8 mouse cellular contexts compared by ENCODE assay signal in the genomic region with DNA sequence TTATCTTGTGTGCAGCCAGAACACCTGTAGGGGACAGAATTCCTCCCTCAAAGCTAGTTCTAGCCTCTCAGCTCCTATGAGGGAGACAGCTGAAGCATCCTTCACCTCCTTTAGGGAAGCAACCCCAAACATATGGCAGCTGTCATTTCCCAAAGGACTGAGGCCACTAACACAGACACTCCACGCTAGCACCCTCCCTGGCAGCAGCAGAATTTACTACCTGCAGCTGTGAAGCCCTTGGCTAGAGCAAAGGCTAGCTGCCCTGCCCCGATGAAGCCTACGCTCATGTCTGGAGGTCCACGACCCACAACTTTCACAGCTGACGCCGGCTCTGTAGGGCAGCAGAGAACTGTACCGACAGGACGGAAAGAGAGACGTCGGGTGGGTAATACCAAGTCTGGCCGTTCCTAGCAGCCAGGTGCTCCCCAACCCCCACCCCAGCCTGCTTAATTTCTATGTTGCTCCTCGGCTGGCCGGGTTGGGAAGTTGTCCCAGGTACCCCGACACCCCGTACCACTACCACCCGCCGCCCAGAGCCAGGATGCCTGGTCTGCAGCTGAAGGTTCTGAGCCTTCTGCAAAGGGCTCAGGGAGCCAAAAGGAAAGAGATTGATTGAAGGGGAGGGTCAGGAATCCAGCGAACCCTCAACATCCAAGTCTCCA. TPM values are rescaled to one million over a fixed set of nuclear protein-coding genes. Genes with fewer than 3 reads are reported as not detected.
A peak's percentile ranks its signal among the peaks of the same experiment; 100 is the strongest.
DNase-seq lines count a peak whose midpoint lies in the region; ATAC-seq and TF ChIP-seq lines count a peak whose summit lies in the region.

No protein-coding gene starts in this region.

- under 1% methylated on average over 18 of the region's 18 CpGs for WGBS in intestine, embryonic 15.5 days

- H3K4me2 ChIP-seq in intestine, embryonic 15.5 days (replicated peaks): peak overlapping the region; percentile 97
- H3K4me2 ChIP-seq in myocyte (ENCODE audit: low read depth): peak overlapping the region; percentile 97

- peaks cover 14% of the 10 kb centered on the region for H3K4me1 ChIP-seq in testis, adult 2 months (ENCODE audit: control insufficient read depth, insufficient read depth, low read length)
- H3K4me1 ChIP-seq in intestine, embryonic 15.5 days (replicated peaks): peaks cover 14% of the 10 kb centered on the region

- peak; percentile 69 for ATAC-seq in intestine, embryonic 15.5 days
- no peak for ATAC-seq in activated CD4-positive, CD25-positive, alpha-beta regulatory T cell, adult 4 months

- H3K9me3 ChIP-seq in intestine, embryonic 15.5 days: no peaks in the 10 kb centered on the region

- no peaks in the 10 kb centered on the region for H3K79me2 ChIP-seq in myocyte (ENCODE audit: control insufficient read depth, insufficient read depth)

- H3K36me3 ChIP-seq in testis, adult 2 months (ENCODE audit: control insufficient read depth, insufficient read depth, low read length): no peaks in the 10 kb centered on the region
- no peaks in the 10 kb centered on the region for H3K36me3 ChIP-seq in intestine, embryonic 15.5 days
- no peaks in the 10 kb centered on the region for H3K36me3 ChIP-seq in myocyte (ENCODE audit: control insufficient read depth, insufficient read depth)

- no peak for TF ChIP-seq CTCF in testis, adult 2 months (IDR thresholded peaks at IDR 0.05; ENCODE audit: control insufficient read depth, insufficient read depth, insufficient replicate concordance, low read depth, low read length)

- H3K27ac ChIP-seq in testis, adult 2 months (ENCODE audit: control insufficient read depth, insufficient read depth, low read depth, low read length): no peak overlapping the region
- H3K27ac ChIP-seq in intestine, embryonic 15.5 days: no peak overlapping the region

- peak overlapping the region; percentile 57 for H3K9ac ChIP-seq in intestine, embryonic 15.5 days

- H3K4me3 ChIP-seq in testis, adult 2 months (ENCODE audit: control insufficient read depth, low read depth, low read length): peak overlapping the region; percentile 54
- peak overlapping the region; percentile 43 for H3K4me3 ChIP-seq in intestine, embryonic 15.5 days (replicated peaks)
- peak overlapping the region; percentile 48 for H3K4me3 ChIP-seq in myocyte

- DNase-seq in cerebellum, postnatal 14 days: peak; percentile 44 to 45
- no peak for DNase-seq in cerebellum, adult 9-10 months
- DNase-seq in testis, postnatal 14 days (ENCODE audit: low spot score): no peak
- no peak for DNase-seq in layer of hippocampus, postnatal 10 days (ENCODE audit: low spot score in 2 of 2)

- peak overlapping the region; percentile 19 for H3ac ChIP-seq in myocyte (ENCODE audit: control insufficient read depth, insufficient read length)

- H3K27me3 ChIP-seq in testis, adult 2 months (ENCODE audit: control insufficient read depth, insufficient read depth, low read length): no peaks in the 10 kb centered on the region
- H3K27me3 ChIP-seq in intestine, embryonic 15.5 days (replicated peaks): peaks cover 11% of the 10 kb centered on the region; the same call in 1 of the 2 replicates
- no peaks in the 10 kb centered on the region for H3K27me3 ChIP-seq in myocyte (ENCODE audit: control insufficient read depth, insufficient read depth, insufficient read length)

- TF ChIP-seq POLR2A in testis, adult 2 months (IDR thresholded peaks at IDR 0.05; ENCODE audit: control insufficient read depth, low read depth, low read length): no peak
- peak; percentile 54 for TF ChIP-seq POLR2A in myocyte (IDR thresholded peaks at IDR 0.05; ENCODE audit: insufficient read length, low read depth)

TF ChIP-seq in myocyte, 11 proteins besides CTCF, POLR2A, EP300 and RAD21:
- TF ChIP-seq POLR2AphosphoS2 (IDR thresholded peaks at IDR 0.05; ENCODE audit: insufficient read length, low read depth) (peak; percentile 63), MAX (IDR thresholded peaks at IDR 0.05; ENCODE audit: low read depth) (no peak), MYOG (IDR thresholded peaks at IDR 0.05; ENCODE audit: control insufficient read depth in 1 of 3, insufficient read depth in 1 of 3, insufficient read length in 2 of 3, low read depth in 2 of 3) (peak; percentile 25 to 77 (median 61)), MYOD1 (IDR thresholded peaks at IDR 0.05; ENCODE audit: control insufficient read depth in 1 of 3, insufficient read length in 2 of 3, low read depth in 2 of 3) (peak in 2 of 3 experiments; percentile 85 to 93), REST (IDR thresholded peaks at IDR 0.05; ENCODE audit: insufficient read depth, insufficient read length) (no peak), TCF12 (IDR thresholded peaks at IDR 0.05; ENCODE audit: insufficient read depth, poor library complexity, severe bottlenecking) (peak; percentile 33), TCF3 (IDR thresholded peaks at IDR 0.05; ENCODE audit: insufficient read length, low read depth) (peak; percentile 30)
TF ChIP-seq in myocyte: peak in this region for 5.

RNA-seq across cellular contexts. Expression of a gene that starts 0.5 kb away (rescaled TPM):
- polyA plus RNA-seq in testis, adult 2 months (2012; rRNA removed): 0.98 and 1.5 TPM in 2 replicates
- 26.4 TPM in 2 replicates for polyA plus RNA-seq in intestine, embryonic 15.5 days (2015; fragmentation: Nextera tagmentation; extraction: Ambion mirVana)
- 56.9 TPM for polyA plus RNA-seq in myocyte (2012; fragmentation: generic; extraction: Trizol)
- under 1 TPM in 1 of 2 experiments, not detected in 1; 0.48 TPM for polyA plus RNA-seq in activated CD4-positive, CD25-positive, alpha-beta regulatory T cell, adult 4 months (2017; shearing (Covaris generic))
- 1 to 10 TPM; 3.5 to 5.3 TPM for total RNA-seq in layer of hippocampus, postnatal 10 days (2021)

RNA-seq across cellular contexts. Expression of a gene that starts 4.9 kb away (rescaled TPM):
- 0.61 TPM in 1 of 2 replicates, not detected in the other for polyA plus RNA-seq in testis, adult 2 months (2012; rRNA removed)
- polyA plus RNA-seq in intestine, embryonic 15.5 days (2015; fragmentation: Nextera tagmentation; extraction: Ambion mirVana): not detected in 2 replicates
- 4.6 TPM for polyA plus RNA-seq in myocyte (2012; fragmentation: generic; extraction: Trizol)
- polyA plus RNA-seq in activated CD4-positive, CD25-positive, alpha-beta regulatory T cell, adult 4 months (2017; shearing (Covaris generic)): not detected
- 1 to 10 TPM; 1.1 to 2.1 TPM for total RNA-seq in layer of hippocampus, postnatal 10 days (2021)

RNA-seq across cellular contexts. Expression of a gene that starts 9.7 kb away (rescaled TPM):
- 9.5 and 10.4 TPM in 2 replicates for polyA plus RNA-seq in testis, adult 2 months (2012; rRNA removed)
- polyA plus RNA-seq in intestine, embryonic 15.5 days (2015; fragmentation: Nextera tagmentation; extraction: Ambion mirVana): 26.9 and 28.5 TPM in 2 replicates
- polyA plus RNA-seq in myocyte (2012; fragmentation: generic; extraction: Trizol): 43.1 TPM
- 10 to 100 TPM; 10.7 to 14.3 TPM for polyA plus RNA-seq in activated CD4-positive, CD25-positive, alpha-beta regulatory T cell, adult 4 months (2017; shearing (Covaris generic))
- total RNA-seq in layer of hippocampus, postnatal 10 days (2021): 10 to 100 TPM; 79.3 to 86.7 TPM

RNA-seq across cellular contexts. Expression of a gene that starts 17.9 kb away (rescaled TPM):
- 0.35 and 0.36 TPM in 2 replicates for polyA plus RNA-seq in testis, adult 2 months (2012; rRNA removed)
- 1.6 and 3.0 TPM in 2 replicates for polyA plus RNA-seq in intestine, embryonic 15.5 days (2015; fragmentation: Nextera tagmentation; extraction: Ambion mirVana)
- polyA plus RNA-seq in myocyte (2012; fragmentation: generic; extraction: Trizol): 0.19 TPM
- not detected for polyA plus RNA-seq in activated CD4-positive, CD25-positive, alpha-beta regulatory T cell, adult 4 months (2017; shearing (Covaris generic))
- total RNA-seq in layer of hippocampus, postnatal 10 days (2021): 1 to 10 TPM; 5.8 to 7.4 TPM

RNA-seq across cellular contexts. Expression of a gene that starts 18.0 kb away (rescaled TPM):
- 22.3 and 23.9 TPM in 2 replicates for polyA plus RNA-seq in testis, adult 2 months (2012; rRNA removed)
- 40.1 and 42.2 TPM in 2 replicates for polyA plus RNA-seq in intestine, embryonic 15.5 days (2015; fragmentation: Nextera tagmentation; extraction: Ambion mirVana)
- polyA plus RNA-seq in myocyte (2012; fragmentation: generic; extraction: Trizol): 29.9 TPM
- polyA plus RNA-seq in activated CD4-positive, CD25-positive, alpha-beta regulatory T cell, adult 4 months (2017; shearing (Covaris generic)): 10 to 100 TPM; 50.8 to 61.8 TPM
- 10 to 100 TPM; 33.5 to 39.7 TPM for total RNA-seq in layer of hippocampus, postnatal 10 days (2021)

Comparison
In these comparisons a context has a peak if more than half of its experiments do, and no peak if none do; other contexts are left out.
1. DNase-seq: peak in cerebellum, postnatal 14 days (2 of 2); none in cerebellum, adult 9-10 months (single experiment), testis, postnatal 14 days (single experiment) and layer of hippocampus, postnatal 10 days (0 of 2).
2. RNA of a gene that starts 0.5 kb away (polyA plus RNA-seq): 56.9 TPM in myocyte (single experiment) and 26.4 TPM in intestine, embryonic 15.5 days; 0.98 to 1.5 TPM in testis, adult 2 months and 0.48 TPM in activated CD4-positive, CD25-positive, alpha-beta regulatory T cell, adult 4 months; every median in the first group is over 10 times any median in the second.
3. Peak in every context shown above with its lines, with median percentiles within 50 percentile points of each other: H3K4me3 ChIP-seq.